Mouse (Mus musculus) MEL (cell line): ENCODE results near the gene Nav1. TPM values are rescaled to one million over a fixed set of nuclear protein-coding genes. Genes with fewer than 3 reads are reported as not detected.

Source experiments
- DNase-seq: peaks from one replicate; pipeline ENCODE4 v3.0.0; 2011; ENCODE audit warnings: low read depth, low spot score
- H3K27ac ChIP-seq: 2 replicates; pipeline ENCODE4 v1.5.1; 2012; ENCODE audit warnings: low read depth, mild to moderate bottlenecking, control low read depth, low read length, moderate library complexity; ENCODE audit not compliant: control insufficient read depth
- H3K27me3 ChIP-seq, 2 experiments: fragments of 150-350 bp in 1 of 2; sonication (generic) in 1 of 2; 2 replicates each; pipeline ENCODE4 v1.6.1; 2012; ENCODE audit warnings: low read length in 2 of 2, mild to moderate bottlenecking in 2 of 2, improper control_type of control experiment in 1 of 2, moderate library complexity in 1 of 2; ENCODE audit not compliant: insufficient read depth in 2 of 2, control insufficient read depth in 1 of 2
- H3K36me3 ChIP-seq, 2 experiments: 2 replicates each; pipeline ENCODE4 v1.6.1; 2012 to 2014; ENCODE audit warnings: low read length in 2 of 2, improper control_type of control experiment in 1 of 2, inconsistent platforms in 1 of 2, mild to moderate bottlenecking in 1 of 2; ENCODE audit not compliant: insufficient read depth in 2 of 2, control insufficient read depth in 1 of 2
- H3K4me1 ChIP-seq, 2 experiments: fragments of 150-350 bp in 1 of 2; sonication (generic) in 1 of 2; 2 replicates each; pipeline ENCODE4 v1.6.1; 2012; ENCODE audit warnings: low read length in 2 of 2, improper control_type of control experiment in 1 of 2, mild to moderate bottlenecking in 1 of 2; ENCODE audit not compliant: insufficient read depth in 2 of 2, control insufficient read depth in 1 of 2
- H3K4me3 ChIP-seq, 2 experiments: fragments of 150-350 bp in 1 of 2; sonication (generic) in 1 of 2; 2 replicates each; pipeline ENCODE4 v1.5.1; 2012; ENCODE audit warnings: low read depth in 2 of 2, low read length in 2 of 2, mild to moderate bottlenecking in 2 of 2, moderate library complexity in 2 of 2, control low read depth in 1 of 2, improper control_type of control experiment in 1 of 2; ENCODE audit not compliant: control insufficient read depth in 1 of 2, insufficient read depth in 1 of 2
- H3K79me2 ChIP-seq: 2 replicates; pipeline ENCODE4 v1.6.1; 2012; ENCODE audit warnings: mild to moderate bottlenecking, low read length, moderate library complexity; ENCODE audit not compliant: control insufficient read depth, poor library complexity, insufficient read depth
- H3K9ac ChIP-seq: 2 replicates; pipeline ENCODE4 v1.6.1; 2012; ENCODE audit warnings: low read depth, mild to moderate bottlenecking, control low read depth, low read length, moderate library complexity; ENCODE audit not compliant: control insufficient read depth, poor library complexity, severe bottlenecking
- H3K9me3 ChIP-seq: fragments of 150-350 bp; sonication (generic); replicated peaks from 2 replicates; pipeline ENCODE4 v1.6.1; 2012; ENCODE audit warnings: mild to moderate bottlenecking, low read length, improper control_type of control experiment, moderate library complexity; ENCODE audit not compliant: insufficient read depth
- BHLHE40 ChIP-seq: IDR thresholded peaks from 2 replicates; pipeline ENCODE4 v1.6.1; 2012; ENCODE audit warnings: low read depth, mild to moderate bottlenecking, inconsistent platforms, low read length, improper control_type of control experiment, borderline replicate concordance
- CHD1 ChIP-seq: IDR thresholded peaks from 2 replicates; pipeline ENCODE4 v1.6.1; 2012; ENCODE audit warnings: low read depth, mild to moderate bottlenecking, inconsistent platforms, low read length, improper control_type of control experiment
- CHD2 ChIP-seq: IDR thresholded peaks from 2 replicates; pipeline ENCODE4 v1.6.1; 2011; ENCODE audit warnings: low read length, improper control_type of control experiment
- E2F4 ChIP-seq: IDR thresholded peaks from 2 replicates; pipeline ENCODE4 v1.6.1; 2011; ENCODE audit warnings: low read depth, low read length, improper control_type of control experiment, borderline replicate concordance
- ELF1 ChIP-seq: IDR thresholded peaks from 2 replicates; pipeline ENCODE4 v1.6.1; 2014; ENCODE audit warnings: low read depth, mild to moderate bottlenecking, inconsistent platforms, low read length, improper control_type of control experiment, moderate library complexity
- ETS1 ChIP-seq: IDR thresholded peaks from 2 replicates; pipeline ENCODE4 v1.6.1; 2012; ENCODE audit warnings: low read depth, mild to moderate bottlenecking, inconsistent platforms, low read length, improper control_type of control experiment, moderate library complexity
- GATA1 ChIP-seq: IDR thresholded peaks from 2 replicates; pipeline ENCODE4 v1.6.1; 2011; ENCODE audit warnings: low read depth, low read length, improper control_type of control experiment
- HCFC1 ChIP-seq: IDR thresholded peaks from 2 replicates; pipeline ENCODE4 v1.6.1; 2012; ENCODE audit warnings: low read depth, mild to moderate bottlenecking, inconsistent platforms, low read length, improper control_type of control experiment, moderate library complexity
- JUND ChIP-seq: IDR thresholded peaks from 2 replicates; pipeline ENCODE4 v1.6.1; 2011; ENCODE audit warnings: low read depth, mild to moderate bottlenecking, improper control_type of control experiment, low read length
- MAFK ChIP-seq: IDR thresholded peaks from 2 replicates; pipeline ENCODE4 v1.6.1; 2011; ENCODE audit warnings: low read depth, mild to moderate bottlenecking, low read length, improper control_type of control experiment, borderline replicate concordance
- MAX ChIP-seq: IDR thresholded peaks from 2 replicates; pipeline ENCODE4 v1.6.1; 2011; ENCODE audit warnings: low read length, improper control_type of control experiment
- MAZ ChIP-seq: IDR thresholded peaks from 2 replicates; pipeline ENCODE4 v1.6.1; 2012; ENCODE audit warnings: low read depth, mild to moderate bottlenecking, inconsistent platforms, low read length, improper control_type of control experiment
- MYB ChIP-seq: IDR thresholded peaks from 2 replicates; pipeline ENCODE4 v1.6.1; 2011; ENCODE audit warnings: mild to moderate bottlenecking, low read depth, low read length, improper control_type of control experiment
- NELFE ChIP-seq: IDR thresholded peaks from 2 replicates; pipeline ENCODE4 v1.6.1; 2011; ENCODE audit warnings: low read depth, low read length, improper control_type of control experiment
- NRF1 ChIP-seq: IDR thresholded peaks from 2 replicates; pipeline ENCODE4 v1.6.1; 2014; ENCODE audit warnings: low read depth, mild to moderate bottlenecking, inconsistent platforms, low read length, improper control_type of control experiment, moderate library complexity; ENCODE audit not compliant: poor library complexity, insufficient read depth, severe bottlenecking
- SIN3A ChIP-seq: IDR thresholded peaks from 2 replicates; pipeline ENCODE4 v1.6.1; 2012; ENCODE audit warnings: low read length, improper control_type of control experiment, inconsistent platforms
- TAL1 ChIP-seq: IDR thresholded peaks from 2 replicates; pipeline ENCODE4 v1.6.1; 2012; ENCODE audit warnings: mild to moderate bottlenecking, inconsistent platforms, low read length, moderate library complexity, mixed read lengths
- TBP ChIP-seq: IDR thresholded peaks from 2 replicates; pipeline ENCODE4 v1.8.0; 2011; ENCODE audit warnings: low read depth, low read length, improper control_type of control experiment
- USF1 ChIP-seq: IDR thresholded peaks from 2 replicates; pipeline ENCODE4 v1.6.1; 2014; ENCODE audit warnings: low read depth, mild to moderate bottlenecking, inconsistent platforms, low read length, improper control_type of control experiment, moderate library complexity
- ZC3H11A ChIP-seq: IDR thresholded peaks from 2 replicates; pipeline ENCODE4 v1.6.1; 2012; ENCODE audit warnings: low read depth, mild to moderate bottlenecking, inconsistent platforms, low read length, improper control_type of control experiment
- ZNF384 ChIP-seq: IDR thresholded peaks from 2 replicates; pipeline ENCODE4 v1.6.1; 2012; ENCODE audit warnings: low read depth, mild to moderate bottlenecking, inconsistent platforms, low read length, improper control_type of control experiment
- polyA plus RNA-seq, 2 experiments: library from polyadenylated mRNA; stranded (reverse) in 1 of 2; unstranded in 1 of 2; fragments of >175 nt in 1 of 2; fragments of >200 nt in 1 of 2; gene quantifications; 2 replicates each; pipeline versions ENCODE4 v1.2.1 to v1.2.4; 2012; ENCODE audit warnings: low replicate concordance in 2 of 2, low read depth in 1 of 2; ENCODE audit not compliant: insufficient read length in 2 of 2, insufficient read depth in 1 of 2, missing spikeins in 1 of 2
- total RNA-seq: library from RNA; depleted of rRNA; stranded (reverse); fragments of 300-350 nt; gene quantifications from 2 replicates; pipeline ENCODE4 v1.2.3, GENCODE M21; 2012

Gene Nav1
- total and polyA plus RNA-seq, 3 experiments: 0.89 to 9.6 TPM; not detected in 1

DNA sequence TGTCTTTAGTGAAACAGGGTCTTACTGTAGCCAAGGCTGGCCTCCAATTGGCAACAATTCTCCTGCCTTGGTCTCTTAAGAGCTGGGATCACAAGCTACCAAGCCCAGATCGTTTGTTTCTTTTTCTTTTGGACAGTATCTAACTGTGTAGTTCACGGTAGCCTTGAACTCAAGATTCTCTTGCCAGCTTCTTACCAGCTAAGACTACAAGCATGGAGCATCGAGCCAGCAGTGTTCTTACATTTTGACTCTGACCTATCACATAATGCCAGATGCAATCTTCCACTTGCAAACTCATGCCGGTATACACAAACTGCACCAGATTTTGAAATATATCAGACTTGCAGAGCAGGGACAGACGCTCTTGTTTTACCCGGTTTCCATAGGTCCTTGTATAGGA, 184.3 kb downstream of the Nav1 start:
- no peak for TF ChIP-seq NELFE
- TF ChIP-seq TAL1: no peak
- no peak for TF ChIP-seq GATA1
- no peak for TF ChIP-seq SIN3A
- TF ChIP-seq MAZ: no peak
- TF ChIP-seq ETS1: no peak
- TF ChIP-seq BHLHE40: no peak
- no peak for TF ChIP-seq E2F4
- TF ChIP-seq CHD1: no peak
- TF ChIP-seq MAX: no peak
- TF ChIP-seq CHD2: no peak
- TF ChIP-seq ZNF384: no peak
- TF ChIP-seq JUND: no peak
- TF ChIP-seq HCFC1: no peak
- no peak for TF ChIP-seq USF1
- TF ChIP-seq, all 39 proteins: peak for 0
- peaks cover 0 to 32% of the 10 kb centered on the region in 2 experiments; a peak in 3 of 4 replicates for H3K36me3 ChIP-seq

GRCm38 (mm10) chr1:135413996-135414395, 193.1 kb downstream of the Nav1 start:
- no peaks in the 10 kb centered on the region for H3K4me1 ChIP-seq
- no peaks in the 10 kb centered on the region for H3K79me2 ChIP-seq
- H3K9me3 ChIP-seq: no peaks in the 10 kb centered on the region
- DNase-seq: no peak
- peaks cover 0 to 33% of the 10 kb centered on the region in 2 experiments; a peak in 2 of 4 replicates for H3K36me3 ChIP-seq
- H3K9ac ChIP-seq: no peak overlapping the region
- no peaks in the 10 kb centered on the region for H3K27me3 ChIP-seq
- TF ChIP-seq JUND (no peak), USF1 (no peak)
- TF ChIP-seq, all 39 proteins: peak for 0
- Histone ChIP-seq H3K27ac (no peak overlapping the region), H3K4me3 (no peak overlapping the region)

More for the DNA sequence above, 184.3 kb downstream of the Nav1 start:
- Histone ChIP-seq H3K27ac (no peak overlapping the region), H3K4me3 (no peak overlapping the region), H3K9ac (no peak overlapping the region), H3K27me3 (no peaks in the 10 kb centered on the region), H3K4me1 (no peaks in the 10 kb centered on the region), H3K79me2 (peaks cover 22% of the 10 kb centered on the region), H3K9me3 (no peaks in the 10 kb centered on the region)
- no peak for DNase-seq

GRCm38 (mm10) chr1:135412130-135412529, 195.0 kb downstream of the Nav1 start:
- Histone ChIP-seq H3K27ac (no peak overlapping the region), H3K27me3 (no peaks in the 10 kb centered on the region), H3K79me2 (no peaks in the 10 kb centered on the region), H3K9ac (no peak overlapping the region), H3K9me3 (no peaks in the 10 kb centered on the region), H3K4me1 (no peaks in the 10 kb centered on the region), H3K36me3 (peaks cover 0 to 22% of the 10 kb centered on the region in 2 experiments; a peak in 2 of 4 replicates), H3K4me3 (no peak overlapping the region)
- no peak for DNase-seq
- TF ChIP-seq NRF1 (no peak), MAFK (no peak), ZNF384 (no peak), MYB (no peak), ELF1 (no peak), E2F4 (no peak), SIN3A (no peak), TBP (no peak), ZC3H11A (no peak), USF1 (no peak)
